Mouse (Mus musculus): ENCODE measurements around the gene Fam20c.

DNA sequence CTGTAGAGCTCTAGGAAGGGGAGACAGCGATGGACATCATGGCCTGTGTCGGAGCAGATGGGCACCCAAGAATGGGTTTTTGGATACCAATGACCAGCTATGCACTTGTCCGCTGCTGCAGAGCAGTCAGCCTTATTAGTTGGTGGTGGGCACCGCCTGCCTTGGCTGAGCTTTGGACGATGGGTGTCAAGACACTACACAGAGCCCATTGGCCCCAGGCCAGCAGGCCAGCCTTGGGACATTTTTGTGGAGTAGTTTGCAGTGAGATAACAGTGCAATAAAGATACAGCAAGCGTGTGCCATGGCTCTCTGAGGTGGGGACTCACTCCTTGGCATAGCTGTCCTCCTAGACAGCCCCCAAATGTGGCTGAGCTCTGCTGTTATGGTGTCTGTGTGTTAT is 55.5 kb downstream of the Fam20c start:
- TF ChIP-seq CTCF (IDR thresholded peaks at IDR 0.05; ENCODE audit: borderline replicate concordance, insufficient read depth, low read length) (no peak), POLR2A (IDR thresholded peaks at IDR 0.05; ENCODE audit: low read depth, low read length) (no peak)
